8 mouse cellular contexts compared by ENCODE assay signal in genomic region chrX:74270062-74270901, GRCm38 (mm10). TPM values are rescaled to one million over a fixed set of nuclear protein-coding genes. Genes with fewer than 3 reads are reported as not detected.
DNase-seq lines count a peak whose midpoint lies in the region; ATAC-seq and TF ChIP-seq lines count a peak whose summit lies in the region.

Gene Rpl10, plus strand, starts transcription at chrX:74270812.

- H3K4me3 ChIP-seq in gastrocnemius, adult 2 months = peak within 1 kb of the TSS; percentile 79
- peak within 1 kb of the TSS; percentile 53 for H3K4me3 ChIP-seq in hindbrain, postnatal 0 days (ENCODE audit: low read length)
- H3K4me3 ChIP-seq in left cerebral cortex, adult 2 months = peak within 1 kb of the TSS; percentile 59

- peak within 1 kb of the TSS; percentile 57 for H3K4me2 ChIP-seq in hindbrain, postnatal 0 days (ENCODE audit: low read depth, low read length)

- H3K9me3 ChIP-seq in hindbrain, postnatal 0 days (ENCODE audit: low read length) = no peaks in the 10 kb centered on the region

- peak within 1 kb of the TSS; percentile 99 for H3K27ac ChIP-seq in gastrocnemius, adult 2 months
- peak within 1 kb of the TSS; percentile 91 for H3K27ac ChIP-seq in hindbrain, postnatal 0 days
- H3K27ac ChIP-seq in left cerebral cortex, adult 2 months = peak within 1 kb of the TSS; percentile 93

- WGBS in hindbrain, postnatal 0 days = 31% methylated on average over 42 of the region's 42 CpGs

- H3K36me3 ChIP-seq in hindbrain, postnatal 0 days (ENCODE audit: insufficient read depth, low read length) = no peaks in the 10 kb centered on the region

- H3K4me1 ChIP-seq in hindbrain, postnatal 0 days (ENCODE audit: insufficient read depth, low read length) = no peaks in the 10 kb centered on the region

- H3K9ac ChIP-seq in hindbrain, postnatal 0 days (replicated peaks; ENCODE audit: low read length) = peak within 1 kb of the TSS; percentile 63

- peak; percentile 79 for ATAC-seq in common myeloid progenitor, adult 5-6 weeks (replicated peaks; ENCODE audit: low read depth, poor library complexity, severe bottlenecking)
- ATAC-seq in hindbrain, postnatal 0 days = peak; percentile 95
- ATAC-seq in megakaryocyte, adult 5-6 weeks (ENCODE audit: poor library complexity, severe bottlenecking) = peak; percentile 86

- H3K27me3 ChIP-seq in hindbrain, postnatal 0 days (ENCODE audit: insufficient read depth, low read length) = no peaks in the 10 kb centered on the region

- intact Hi-C loops in gastrocnemius, adult 2 months (cut with DNase I) = loop anchor here (5.0 kb wide), 1 partner anchor 42 kb away; the partner anchor contains the start of gene Fam50a
- intact Hi-C loops in left cerebral cortex, adult 2 months (cut with DNase I) = loop anchor here (10.0 kb wide), 1 partner anchor 305 kb away; the partner anchor contains the start of gene Hcfc1

- DNase-seq in ZHBTc4 (ENCODE audit: low read depth, low spot score) = peak; percentile 96
- DNase-seq in gastrocnemius, adult 2 months = peak; percentile 94
- DNase-seq in hindbrain, postnatal 0 days (ENCODE audit: low spot score) = peak; percentile 95
- DNase-seq in left cerebral cortex, adult 2 months (ENCODE audit: extremely low spot score in 1 of 2, low spot score in 2 of 2) = peak; percentile 82 to 89
- peak; percentile 88 to 92 for DNase-seq in right cerebral cortex, adult 2 months (ENCODE audit: low spot score in 2 of 2)
- peak; percentile 88 for DNase-seq in urinary bladder, postnatal 14 days (ENCODE audit: low spot score)

- TF ChIP-seq CTCF in gastrocnemius, adult 2 months (IDR thresholded peaks at IDR 0.05) = peak; percentile 42
- TF ChIP-seq CTCF in hindbrain, postnatal 0 days (IDR thresholded peaks at IDR 0.05; ENCODE audit: low read depth) = peak; percentile 54
- TF ChIP-seq CTCF in left cerebral cortex, adult 2 months (IDR thresholded peaks at IDR 0.05) = peak; percentile 39

RNA-seq across cellular contexts. Expression of gene Rpl10, which starts in this region (rescaled TPM):
- 1,474 and 1,557 TPM in 2 replicates for total RNA-seq in common myeloid progenitor, adult 5-6 weeks (2017)
- total RNA-seq in gastrocnemius, adult 2 months (2021) = 100 to 1,000 TPM; 165 to 212 TPM
- 1,531 and 1,618 TPM in 2 replicates for total RNA-seq in hindbrain, postnatal 0 days (2014; rRNA removed)
- polyA plus RNA-seq in hindbrain, postnatal 0 days (2015; fragmentation: Nextera tagmentation; extraction: Ambion mirVana) = 375 and 384 TPM in 2 replicates
- 100 to 1,000 TPM; 151 to 163 TPM for total RNA-seq in left cerebral cortex, adult 2 months (2021)
- total RNA-seq in megakaryocyte, adult 5-6 weeks (2015) = 2,650 and 3,055 TPM in 2 replicates
- 1,311 and 1,465 TPM in 2 replicates for total RNA-seq in megakaryocyte, adult 5-6 weeks (2017)

Comparison
In these comparisons a context has a peak if more than half of its experiments do, and no peak if none do; other contexts are left out.
1. Peak in every context shown above with its lines: DNase-seq, ATAC-seq, H3K4me3 ChIP-seq and H3K27ac ChIP-seq.